Mouse (Mus musculus): ENCODE results near the gene Commd7. TPM values are rescaled to one million over a fixed set of nuclear protein-coding genes. Genes with fewer than 3 reads are reported as not detected.
"Not testable (repeated sequence)": the region's sequence is repeated elsewhere in the genome, so short reads cannot be mapped to it uniquely, and the experiment has no call there.

Commd7 gene
- polyA plus RNA-seq, 1 experiment from 2014 or later: 74.8 TPM

DNA sequence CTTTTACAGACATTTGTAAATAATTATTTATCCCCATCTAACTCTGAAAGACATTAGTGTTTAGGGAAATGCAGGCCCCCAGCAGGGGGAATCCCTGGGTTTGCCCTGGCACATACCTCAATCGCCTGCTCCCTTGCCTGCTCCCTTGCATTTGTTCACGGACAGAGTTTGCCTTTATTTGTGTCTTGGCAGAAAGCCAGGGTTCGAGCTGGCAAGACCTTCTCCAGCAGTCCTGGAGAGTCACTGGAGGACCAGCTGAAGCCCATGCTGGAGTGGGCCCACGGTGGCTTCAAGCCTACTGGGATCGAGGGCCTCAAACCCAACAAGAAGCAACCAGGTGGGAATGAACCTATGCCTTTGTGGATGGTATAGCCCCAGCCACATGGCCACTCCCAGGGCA, 37.5 kb upstream of the Commd7 start:
- Histone ChIP-seq H3K9me3 (ENCODE audit: control insufficient read depth) (no peaks in the 10 kb centered on the region), H3K27me3 (replicated peaks; ENCODE audit: control insufficient read depth, insufficient read depth, low read length) (no peaks in the 10 kb centered on the region), H3K27ac (ENCODE audit: low read depth, low read length) (no peak overlapping the region), H3K4me3 (ENCODE audit: low read depth, low read length) (no peak overlapping the region), H3K36me3 (ENCODE audit: control insufficient read depth, insufficient read depth) (peaks cover 7% of the 10 kb centered on the region), H3K4me1 (replicated peaks; ENCODE audit: control insufficient read depth, insufficient read depth, low read length) (no peaks in the 10 kb centered on the region), H3K9ac (ENCODE audit: low read depth, low read length) (no peak overlapping the region), H3K4me2 (replicated peaks; ENCODE audit: low read depth) (no peak overlapping the region)
- no peak for TF ChIP-seq CTCF (IDR thresholded peaks at IDR 0.05; ENCODE audit: low read depth)
- 65% methylated on average over 5 of the region's 5 CpGs for WGBS
- no peak for ATAC-seq

GRCm38 (mm10) chr2:153668754-153669376, 36.3 kb upstream of the Commd7 start:
- ATAC-seq: no peak
- Histone ChIP-seq H3K4me1 (replicated peaks; ENCODE audit: control insufficient read depth, insufficient read depth, low read length) (no peaks in the 10 kb centered on the region), H3K27me3 (replicated peaks; ENCODE audit: control insufficient read depth, insufficient read depth, low read length) (no peaks in the 10 kb centered on the region), H3K36me3 (ENCODE audit: control insufficient read depth, insufficient read depth) (peaks cover 8% of the 10 kb centered on the region), H3K4me3 (ENCODE audit: low read depth, low read length) (no peak overlapping the region), H3K27ac (ENCODE audit: low read depth, low read length) (no peak overlapping the region), H3K9me3 (ENCODE audit: control insufficient read depth) (no peaks in the 10 kb centered on the region), H3K9ac (ENCODE audit: low read depth, low read length) (no peak overlapping the region), H3K4me2 (replicated peaks; ENCODE audit: low read depth) (no peak overlapping the region)
- WGBS: 64% methylated on average over 7 of the region's 7 CpGs
- TF ChIP-seq CTCF (IDR thresholded peaks at IDR 0.05; ENCODE audit: low read depth): peak; percentile 86

GRCm38 (mm10) chr2:153665401-153665800, 32.8 kb upstream of the Commd7 start:
- 81% methylated on average over 7 of the region's 7 CpGs for WGBS
- ATAC-seq: no peak
- H3K9me3 ChIP-seq (ENCODE audit: control insufficient read depth): no peaks in the 10 kb centered on the region
- H3K4me3 ChIP-seq (ENCODE audit: low read depth, low read length): no peak overlapping the region
- no peak for TF ChIP-seq CTCF (IDR thresholded peaks at IDR 0.05; ENCODE audit: low read depth)
- H3K4me2 ChIP-seq (replicated peaks; ENCODE audit: low read depth): no peak overlapping the region
- no peaks in the 10 kb centered on the region for H3K4me1 ChIP-seq (replicated peaks; ENCODE audit: control insufficient read depth, insufficient read depth, low read length)
- no peaks in the 10 kb centered on the region for H3K27me3 ChIP-seq (replicated peaks; ENCODE audit: control insufficient read depth, insufficient read depth, low read length)
- peaks cover 10% of the 10 kb centered on the region for H3K36me3 ChIP-seq (ENCODE audit: control insufficient read depth, insufficient read depth)
- no peak overlapping the region for H3K9ac ChIP-seq (ENCODE audit: low read depth, low read length)
- no peak overlapping the region for H3K27ac ChIP-seq (ENCODE audit: low read depth, low read length)

DNA sequence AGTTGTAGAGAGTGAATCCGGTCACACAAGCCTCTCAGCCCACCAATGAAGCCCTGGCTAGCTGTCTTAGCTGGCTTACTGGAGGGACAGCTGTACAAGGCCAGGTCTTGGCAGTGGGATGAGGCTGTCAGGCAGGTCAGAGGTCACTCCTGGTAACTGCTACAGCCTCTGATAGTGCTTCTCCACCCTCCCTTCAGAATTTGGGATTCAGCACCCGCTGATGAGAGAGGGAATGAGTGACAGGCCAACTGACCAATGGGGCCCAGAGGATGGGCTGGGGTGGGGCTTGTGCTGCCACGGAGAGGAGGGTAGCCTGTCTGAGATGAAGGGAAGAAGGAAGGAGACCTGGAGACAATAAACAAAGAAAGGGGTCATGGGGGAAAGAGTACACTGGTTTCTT, 28.0 kb upstream of the Commd7 start:
- peaks cover 10% of the 10 kb centered on the region; the same call in 1 of the 2 replicates for H3K36me3 ChIP-seq (ENCODE audit: control insufficient read depth, insufficient read depth)
- no peaks in the 10 kb centered on the region for H3K27me3 ChIP-seq (replicated peaks; ENCODE audit: control insufficient read depth, insufficient read depth, low read length)
- no peak overlapping the region for H3K4me3 ChIP-seq (ENCODE audit: low read depth, low read length)
- H3K4me2 ChIP-seq (replicated peaks; ENCODE audit: low read depth): no peak overlapping the region
- H3K9ac ChIP-seq (ENCODE audit: low read depth, low read length): no peak overlapping the region
- no peak for ATAC-seq
- H3K9me3 ChIP-seq (ENCODE audit: control insufficient read depth): no peaks in the 10 kb centered on the region
- H3K27ac ChIP-seq (ENCODE audit: low read depth, low read length): no peak overlapping the region
- H3K4me1 ChIP-seq (replicated peaks; ENCODE audit: control insufficient read depth, insufficient read depth, low read length): no peaks in the 10 kb centered on the region
- 44% methylated on average over 3 of the region's 3 CpGs for WGBS
- no peak for TF ChIP-seq CTCF (IDR thresholded peaks at IDR 0.05; ENCODE audit: low read depth)

GRCm38 (mm10) chr2:153657659-153658058, 25.1 kb upstream of the Commd7 start:
- ATAC-seq: peak; percentile 38; the same call in 1 of the 2 replicates
- H3K9ac ChIP-seq (ENCODE audit: low read depth, low read length); H3K4me3 ChIP-seq (ENCODE audit: low read depth, low read length); H3K4me1 ChIP-seq (replicated peaks; ENCODE audit: control insufficient read depth, insufficient read depth, low read length); H3K4me2 ChIP-seq (replicated peaks; ENCODE audit: low read depth); H3K27me3 ChIP-seq (replicated peaks; ENCODE audit: control insufficient read depth, insufficient read depth, low read length); H3K36me3 ChIP-seq (ENCODE audit: control insufficient read depth, insufficient read depth); H3K27ac ChIP-seq (ENCODE audit: low read depth, low read length); H3K9me3 ChIP-seq (ENCODE audit: control insufficient read depth): not testable (repeated sequence)
- 53% methylated on average over 6 of the region's 8 CpGs for WGBS

DNA sequence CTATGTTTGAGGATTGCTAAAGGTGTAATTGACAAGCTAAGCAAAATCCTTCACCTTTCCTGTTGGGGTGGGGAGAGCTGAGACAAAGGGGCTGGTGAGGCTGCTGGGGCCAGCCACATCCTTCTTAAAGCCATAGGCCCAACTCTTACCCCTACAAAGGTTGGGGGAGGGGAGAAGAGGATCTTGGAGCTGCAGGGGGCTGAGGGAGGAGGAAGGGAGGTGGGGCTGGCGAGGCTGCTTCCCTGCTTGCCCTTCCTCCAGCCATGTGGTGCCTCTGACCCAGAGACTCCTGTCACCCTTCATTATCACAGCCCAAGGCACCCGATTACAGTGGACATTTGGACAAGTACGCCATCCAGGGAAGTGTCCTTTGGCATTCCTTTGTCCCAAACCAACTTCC, 19.1 kb upstream of the Commd7 start:
- no peaks in the 10 kb centered on the region for H3K27me3 ChIP-seq (replicated peaks; ENCODE audit: control insufficient read depth, insufficient read depth, low read length)
- H3K4me1 ChIP-seq (replicated peaks; ENCODE audit: control insufficient read depth, insufficient read depth, low read length): no peaks in the 10 kb centered on the region
- TF ChIP-seq CTCF (IDR thresholded peaks at IDR 0.05; ENCODE audit: low read depth): no peak
- H3K27ac ChIP-seq (ENCODE audit: low read depth, low read length): no peak overlapping the region
- no peak for ATAC-seq
- no peak overlapping the region for H3K4me3 ChIP-seq (ENCODE audit: low read depth, low read length)
- H3K36me3 ChIP-seq (ENCODE audit: control insufficient read depth, insufficient read depth): no peaks in the 10 kb centered on the region
- H3K9ac ChIP-seq (ENCODE audit: low read depth, low read length): no peak overlapping the region
- no peak overlapping the region for H3K4me2 ChIP-seq (replicated peaks; ENCODE audit: low read depth)
- WGBS: 80% methylated on average over 3 of the region's 3 CpGs
- H3K9me3 ChIP-seq (ENCODE audit: control insufficient read depth): no peaks in the 10 kb centered on the region

Measured in intestine, postnatal 0 days (tissue).